Mouse (Mus musculus) cerebellum, postnatal 10 days (tissue): Measurements from ENCODE around the gene Cdc42se1.

ENCODE experiments used
- DNase-seq, 2 experiments: peaks; one replicate each; pipeline ENCODE4 v3.0.0; 2021; ENCODE audit warnings: mixed read lengths in 2 of 2

The Cdc42se1 gene

DNA sequence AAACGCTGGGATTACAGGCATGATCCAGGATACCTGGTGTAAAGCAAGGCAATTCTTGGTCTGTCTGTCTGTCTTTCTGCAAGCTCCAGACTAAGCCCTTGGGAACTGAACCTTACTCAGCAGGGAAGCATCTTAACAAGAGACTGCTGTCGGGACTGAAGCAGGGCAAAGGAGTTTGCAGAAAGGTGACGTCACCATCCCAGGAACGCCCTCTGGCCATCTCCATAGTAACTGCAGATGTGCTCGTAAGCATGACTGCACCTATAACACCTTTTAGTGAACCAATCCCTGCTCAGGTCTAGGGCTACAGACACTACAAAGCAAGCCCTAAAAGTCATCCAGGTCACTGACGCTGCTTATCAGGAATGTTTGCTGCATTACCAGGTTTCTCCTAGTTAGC lies 4.2 kb upstream of the Cdc42se1 start:
- DNase-seq = no peak

DNA sequence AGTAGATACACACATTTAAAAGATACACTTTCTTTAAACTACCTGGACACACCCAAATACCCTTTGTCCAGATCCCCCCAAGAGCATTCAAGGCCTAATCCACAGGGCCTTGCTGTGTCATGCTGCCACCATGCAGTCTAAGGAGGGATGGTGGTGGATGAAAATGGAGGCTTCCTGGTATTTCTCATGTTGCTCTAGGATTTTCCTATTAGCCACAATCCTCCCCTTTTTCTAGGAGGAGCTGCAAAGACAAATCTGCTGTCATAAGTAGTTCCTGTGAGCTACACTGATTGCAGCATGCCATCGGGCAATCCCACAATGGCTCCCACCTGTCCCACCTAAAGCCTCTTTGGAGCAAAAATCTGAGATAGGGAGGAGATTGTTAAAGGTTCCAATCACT lies 1.3 kb upstream of the Cdc42se1 start:
- DNase-seq = peak in 1 of 2 experiments; percentile 40

DNA sequence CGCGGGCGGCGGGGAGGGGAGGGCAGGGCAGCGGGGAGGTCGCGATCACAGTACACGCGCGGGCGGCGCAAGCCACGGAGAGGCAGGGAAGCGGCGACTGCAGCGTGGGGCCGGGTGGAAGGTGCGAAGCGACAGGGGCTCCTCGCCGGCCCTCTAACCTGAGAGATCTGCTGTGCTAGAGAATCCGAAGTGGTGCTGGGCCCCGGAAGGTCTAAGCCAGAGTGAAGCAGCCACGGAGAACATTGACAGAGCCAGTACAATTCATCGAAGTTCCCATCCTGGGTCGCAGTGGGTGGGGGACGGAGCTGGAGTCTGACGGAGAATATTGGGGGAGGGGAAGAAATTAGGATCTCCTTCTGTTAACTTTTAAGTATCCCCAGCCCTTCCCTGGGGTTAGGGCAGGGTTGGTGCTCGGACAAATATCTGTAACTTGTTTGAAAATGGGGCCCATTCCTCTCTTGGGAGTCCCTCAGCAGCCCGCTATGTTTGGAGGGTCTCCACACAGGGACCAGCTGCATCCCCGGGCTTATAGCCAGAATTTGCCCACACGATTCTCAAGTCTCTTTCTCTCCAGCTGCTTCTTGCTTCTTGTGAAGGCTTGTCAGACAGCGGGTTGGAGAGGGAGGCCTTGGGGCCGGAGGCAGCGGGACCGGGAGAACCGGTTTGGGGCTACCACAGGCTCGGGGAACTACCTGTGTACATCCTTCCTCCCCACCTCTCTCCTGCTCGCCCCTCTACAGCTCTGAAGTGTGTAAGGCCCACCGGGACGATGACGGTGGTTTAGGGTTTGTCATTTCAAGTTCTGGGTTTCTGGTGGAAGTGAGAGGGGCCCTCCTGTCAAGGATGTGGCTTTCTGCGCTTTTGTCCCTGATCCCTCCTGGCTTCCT lies 605 bp downstream of the Cdc42se1 start:
- peak; percentile 81 to 82 for DNase-seq

DNA sequence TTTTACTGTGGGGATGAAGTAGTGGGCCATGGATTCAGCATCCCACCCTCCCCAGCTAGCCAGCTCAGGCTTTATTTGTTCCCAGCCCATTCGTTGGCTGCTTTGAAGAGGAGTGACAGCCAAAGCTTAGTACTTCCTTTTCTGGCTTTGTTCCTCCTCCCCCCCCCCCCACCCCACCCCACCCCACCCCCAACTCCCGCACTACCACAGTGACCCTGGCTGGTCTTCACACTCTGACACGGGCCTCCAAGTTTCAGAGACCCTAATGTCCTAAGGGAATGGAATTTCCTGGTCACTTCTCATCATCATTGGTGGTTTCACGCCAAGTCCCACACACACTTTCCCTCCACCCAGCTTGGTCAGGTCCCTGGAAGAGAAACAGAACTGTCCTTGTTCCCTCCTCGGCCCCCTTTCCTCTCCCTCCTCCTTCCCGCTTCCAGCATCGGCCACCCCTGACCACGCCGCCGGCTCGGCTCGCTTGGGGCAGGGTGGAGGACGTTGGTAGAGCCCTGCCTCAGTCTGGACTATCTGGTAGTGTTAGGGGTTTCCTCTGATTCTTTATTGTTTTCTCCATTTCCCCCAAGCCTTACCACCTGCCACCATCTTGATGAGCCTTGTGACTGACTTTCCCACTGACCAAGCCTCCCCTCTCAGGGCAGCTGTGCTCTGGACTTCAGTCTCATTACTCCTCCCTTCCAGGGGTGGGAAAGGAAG lies 1.4 kb downstream of the Cdc42se1 start:
- peak; percentile 49 to 61 for DNase-seq

DNA sequence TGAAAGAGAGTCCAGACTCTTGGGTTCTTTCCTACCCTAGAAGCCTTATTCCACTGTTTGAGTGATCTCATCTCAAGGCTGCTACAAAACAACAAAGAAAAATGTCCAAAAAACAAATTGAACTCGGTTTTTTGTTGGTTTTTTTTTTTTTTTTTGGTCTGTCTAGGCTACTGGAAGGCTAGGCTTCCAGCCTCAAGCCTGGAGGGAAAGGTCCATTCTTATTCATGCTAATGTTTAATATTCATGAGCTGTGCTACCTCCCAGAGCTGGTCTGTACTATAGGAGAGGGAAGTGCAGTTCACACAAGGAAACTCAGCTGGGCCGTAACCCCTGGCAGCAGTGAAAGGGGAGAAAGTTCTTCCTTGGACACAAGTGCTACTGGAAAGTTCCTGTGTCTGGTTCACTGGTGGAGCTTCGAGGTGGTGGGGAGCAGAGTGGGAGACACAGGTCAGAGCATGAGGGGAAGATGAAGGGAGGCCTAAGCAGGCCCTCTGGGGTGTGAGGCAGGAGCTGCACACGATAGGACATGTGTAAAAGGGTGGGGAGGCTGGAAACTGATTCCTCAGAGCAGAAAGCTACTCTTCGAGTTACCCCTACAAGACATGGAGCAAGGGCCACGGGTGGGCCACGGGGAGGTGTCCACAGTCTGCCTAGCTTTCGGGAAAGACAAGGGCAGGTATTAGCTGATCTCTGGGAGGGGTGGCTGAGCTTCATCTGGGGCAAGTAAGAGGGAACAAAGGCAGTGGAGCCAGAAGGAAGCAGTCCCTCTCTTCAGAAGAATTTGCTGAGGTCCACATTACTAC lies 2.2 kb downstream of the Cdc42se1 start:
- DNase-seq = no peak

DNA sequence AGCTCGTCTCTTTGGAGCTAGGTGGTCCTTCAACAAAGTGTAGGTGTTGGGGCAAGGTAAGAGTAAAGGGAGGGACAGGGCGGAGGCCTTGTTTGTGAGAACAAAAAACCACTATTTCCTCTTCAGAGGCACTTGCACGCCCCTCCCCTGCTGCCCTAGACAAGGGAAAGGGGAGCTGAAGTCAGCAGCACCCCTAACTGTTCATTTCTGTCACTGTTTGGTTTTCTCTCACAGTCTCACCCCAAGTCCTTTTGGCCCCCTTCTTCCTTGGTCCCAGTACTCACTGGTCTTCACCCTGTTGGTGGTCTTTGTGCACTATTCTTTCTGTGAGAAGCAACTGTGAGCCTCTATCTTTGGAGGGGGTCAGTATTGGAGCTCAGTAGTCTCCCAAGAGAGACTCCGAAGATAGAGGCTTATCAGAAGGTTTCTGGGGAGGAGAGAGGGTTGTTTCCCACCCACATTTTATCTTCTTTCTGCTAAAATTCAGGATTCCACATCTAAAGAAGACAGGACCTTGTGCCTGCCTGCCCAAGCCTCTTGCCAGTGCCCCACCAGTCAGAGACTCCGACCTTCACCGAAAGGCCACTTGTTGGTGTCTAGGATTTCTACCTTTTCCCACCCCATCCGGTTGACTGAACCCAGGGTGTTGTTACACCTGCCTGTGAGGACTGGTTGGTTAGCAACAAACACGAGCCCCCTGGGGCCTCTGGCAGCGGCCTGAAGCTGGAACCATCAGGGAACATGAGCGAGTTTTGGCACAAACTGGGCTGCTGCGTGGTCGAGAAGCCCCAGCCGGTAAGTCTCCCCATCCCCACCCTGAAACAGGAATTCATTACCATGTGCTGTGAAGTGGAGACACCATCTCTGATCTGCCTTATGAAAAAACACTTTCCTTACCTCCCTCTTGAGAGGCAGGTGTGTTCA lies 3.0 kb downstream of the Cdc42se1 start, which contains the start of gene Mllt11:
Mllt11 (minus strand) TSS at position 874 of the 924 bp plus-strand sequence.
- peak; percentile 32 to 36 for DNase-seq

DNA sequence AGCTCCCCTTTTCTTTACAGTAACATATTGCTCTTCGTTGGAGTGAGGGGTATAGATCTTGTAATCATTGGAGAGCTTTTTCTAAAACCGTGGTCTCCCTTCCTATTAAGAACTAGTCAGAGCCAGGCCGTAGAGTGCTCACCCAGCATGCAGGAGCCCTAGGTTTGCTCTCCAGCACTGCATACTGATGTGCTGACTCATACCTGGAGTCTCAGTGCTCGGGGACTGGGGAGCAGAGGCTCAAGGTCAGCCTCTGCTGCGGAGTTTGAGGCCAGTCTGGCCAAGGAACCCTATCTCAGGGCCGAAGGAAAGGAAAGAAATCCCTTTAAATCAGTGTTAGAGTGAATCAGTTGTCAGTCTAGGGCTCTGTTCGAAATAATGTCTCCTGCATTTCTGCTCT lies 4.2 kb downstream of the Cdc42se1 start:
- no peak for DNase-seq

DNA sequence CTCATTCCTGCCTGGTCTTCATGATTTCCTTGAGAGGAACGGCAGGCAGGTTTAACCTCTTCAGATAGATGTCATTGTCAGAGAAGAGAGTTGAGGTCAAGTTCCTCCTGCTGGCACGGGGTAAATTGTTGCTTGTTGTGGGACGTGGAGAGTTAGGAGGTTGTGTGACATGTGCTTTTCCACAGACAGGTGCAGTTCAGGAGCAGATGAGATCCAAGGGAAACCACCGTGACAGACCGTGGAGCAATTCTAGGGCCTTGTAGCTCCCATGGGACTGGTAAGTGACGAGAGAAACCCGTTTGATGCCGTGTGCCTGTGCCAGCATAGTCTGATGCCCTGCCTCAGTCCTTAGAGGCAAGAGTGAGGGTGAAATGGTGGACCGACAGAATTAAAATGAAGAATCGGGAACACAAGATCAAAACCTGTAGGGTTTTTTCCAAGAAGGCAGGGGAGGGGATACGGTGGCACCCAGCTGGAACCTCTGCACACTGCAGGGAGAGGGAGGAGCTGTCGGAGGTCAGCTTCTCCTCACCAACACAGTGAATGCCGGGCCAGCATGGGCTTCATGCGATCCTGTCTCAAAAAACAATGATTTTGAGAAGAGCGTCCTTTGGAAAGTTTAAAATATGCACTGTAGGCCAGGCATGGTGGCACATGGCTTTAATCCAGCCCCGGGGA lies 4.9 kb downstream of the Cdc42se1 start:
- DNase-seq = no peak

DNA sequence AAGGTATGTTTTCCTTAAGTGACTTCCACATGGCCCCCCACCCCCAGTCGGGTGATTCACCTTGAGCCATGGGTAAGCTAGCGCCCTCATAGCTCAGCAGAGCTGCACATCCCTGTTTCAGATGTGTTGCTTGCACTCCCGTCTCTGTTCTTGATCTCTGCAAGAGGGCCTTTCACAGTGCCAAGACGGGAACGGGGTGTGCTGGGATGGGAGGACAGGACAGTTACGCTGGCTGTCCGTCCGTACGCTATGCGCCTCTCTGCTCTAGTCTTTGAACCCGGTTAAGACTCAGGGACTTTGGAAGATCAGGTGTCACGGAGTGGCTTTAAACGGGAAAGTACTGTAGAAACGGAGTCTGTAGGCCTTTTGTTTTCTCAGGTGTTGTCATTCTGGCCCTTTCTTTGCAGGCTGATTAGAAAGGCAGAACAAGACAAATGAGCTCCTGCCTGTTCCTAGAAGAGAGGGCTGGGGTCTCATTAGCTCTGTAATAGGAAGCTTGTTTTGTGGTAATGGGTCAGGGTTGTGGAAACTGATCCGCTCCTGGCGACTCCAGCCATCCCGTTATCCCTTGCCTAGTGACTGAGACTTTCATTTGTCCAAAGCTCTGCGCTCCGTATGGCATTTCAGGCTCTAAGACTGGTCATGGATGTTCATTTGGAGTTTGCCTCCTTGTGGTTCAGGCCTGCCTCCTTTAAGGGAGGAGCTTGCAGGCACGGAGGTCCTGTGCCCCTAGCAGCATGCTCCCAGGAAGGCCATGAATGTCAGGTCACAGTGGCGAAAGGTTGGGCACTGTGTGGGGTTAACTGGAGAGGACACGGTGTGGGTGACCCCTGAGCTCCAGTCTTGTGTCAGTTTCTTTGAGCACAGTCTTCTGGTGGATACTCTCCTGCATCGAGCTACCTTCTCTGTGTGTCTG lies 7.1 kb downstream of the Cdc42se1 start:
- DNase-seq = no peak

DNA sequence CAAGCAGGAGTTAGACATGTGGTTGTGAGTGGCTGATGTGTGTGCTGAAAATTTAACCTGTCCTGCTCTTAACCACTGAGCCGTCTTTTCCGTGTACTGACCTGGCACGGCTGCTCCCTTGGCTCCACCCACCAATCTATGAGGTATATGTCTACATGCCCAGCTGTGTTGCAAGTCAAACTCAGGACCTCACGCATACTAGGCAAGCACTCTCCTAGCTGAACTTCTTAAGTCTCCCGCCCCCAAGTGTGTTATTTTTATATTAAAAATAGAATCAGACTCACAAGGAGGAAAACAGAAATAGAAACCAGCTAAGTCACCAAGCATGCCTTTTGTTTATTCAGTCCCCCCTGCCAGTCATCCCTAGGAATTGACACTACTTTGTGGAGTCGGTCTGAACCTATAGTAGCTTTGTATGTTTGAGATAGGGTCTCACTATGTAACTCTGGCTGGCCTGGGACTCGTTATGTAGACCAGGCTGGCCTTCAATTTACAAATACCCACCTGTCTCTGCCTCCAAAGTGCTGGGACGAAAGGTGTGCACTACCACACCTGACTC lies 9.1 kb downstream of the Cdc42se1 start:
- DNase-seq = no peak

DNA sequence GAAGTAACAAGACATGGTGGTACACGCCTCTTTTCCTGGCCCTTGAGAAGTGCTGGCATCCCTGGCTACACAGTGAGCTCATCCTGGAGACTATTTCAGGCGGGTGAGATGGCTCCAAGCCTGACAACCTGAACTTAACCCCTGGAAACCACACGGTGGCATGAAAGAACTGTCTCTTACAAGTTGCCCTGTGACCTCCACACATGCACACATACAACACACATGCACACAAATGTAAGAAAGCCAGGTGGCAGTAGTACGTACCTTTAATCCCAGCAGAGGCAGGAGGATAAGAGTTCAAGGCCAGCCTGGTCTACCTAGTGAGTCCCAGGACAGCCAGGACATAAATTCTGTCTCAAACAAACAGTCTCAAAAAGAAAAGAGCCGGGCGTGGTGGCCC lies 10.5 kb downstream of the Cdc42se1 start:
- no peak for DNase-seq

DNA sequence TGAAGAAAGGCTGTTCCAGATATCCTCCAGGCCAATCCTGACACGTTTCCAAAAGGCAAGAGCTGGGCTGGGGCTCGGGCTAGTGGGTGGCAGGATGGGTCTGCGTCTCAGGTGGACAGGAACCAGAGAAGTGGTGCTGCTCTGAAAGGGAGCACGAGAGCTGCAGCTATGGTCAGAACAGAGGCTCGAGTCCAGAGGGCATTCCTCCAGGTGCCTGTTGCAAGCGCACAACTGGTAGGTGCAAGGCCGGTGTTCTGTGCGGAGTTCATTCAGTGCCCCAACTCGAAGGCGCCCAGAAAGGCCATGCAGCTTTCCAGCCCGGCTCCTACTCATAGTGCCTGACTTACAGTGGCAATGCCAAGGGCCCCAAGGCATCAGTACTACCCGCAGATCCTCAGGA lies 11.4 kb downstream of the Cdc42se1 start:
- no peak for DNase-seq

DNA sequence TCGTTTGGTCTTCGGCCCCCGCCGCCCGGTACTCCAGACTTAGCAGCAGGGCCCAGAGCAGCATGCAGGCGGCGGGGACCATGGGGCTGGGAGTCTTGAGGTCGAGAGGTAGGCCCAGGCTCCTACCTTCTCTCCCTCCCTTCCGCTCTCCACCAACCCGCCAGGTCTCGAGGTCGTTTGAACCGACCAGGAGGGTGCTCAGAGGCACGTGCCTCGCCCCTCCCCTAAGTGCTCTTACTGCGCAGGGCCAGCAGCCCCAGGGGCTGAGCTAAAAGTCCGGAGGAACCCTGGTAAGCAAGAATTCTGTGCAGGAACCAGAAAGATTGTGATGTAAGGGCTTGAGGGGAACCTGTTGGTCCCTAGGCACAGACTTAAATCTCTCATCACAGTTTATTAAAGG lies 12.4 kb downstream of the Cdc42se1 start:
- no peak for DNase-seq

DNA sequence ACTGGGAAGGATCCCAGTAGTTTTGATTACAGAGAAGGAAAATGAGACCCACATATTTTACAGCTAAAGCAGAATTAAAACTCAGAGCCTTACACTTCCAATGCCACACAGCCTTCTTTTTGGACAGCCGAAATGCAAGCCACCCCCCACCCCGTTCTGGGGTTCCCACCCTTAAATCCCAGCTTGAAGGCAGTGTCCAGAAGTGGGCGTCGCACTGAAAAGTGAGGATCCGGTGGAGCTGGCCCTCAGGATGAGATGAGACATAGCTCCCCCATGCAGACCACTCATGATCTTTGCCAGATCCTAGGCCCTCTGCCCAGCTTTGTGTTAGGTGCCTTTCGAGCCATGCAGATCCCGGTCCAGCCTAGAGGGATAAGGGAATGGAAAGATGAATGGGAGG lies 13.0 kb downstream of the Cdc42se1 start, which contains the start of gene Gm128:
Gm128 (minus strand) TSS at position 101 of the 400 bp plus-strand sequence.
- no peak for DNase-seq

DNA sequence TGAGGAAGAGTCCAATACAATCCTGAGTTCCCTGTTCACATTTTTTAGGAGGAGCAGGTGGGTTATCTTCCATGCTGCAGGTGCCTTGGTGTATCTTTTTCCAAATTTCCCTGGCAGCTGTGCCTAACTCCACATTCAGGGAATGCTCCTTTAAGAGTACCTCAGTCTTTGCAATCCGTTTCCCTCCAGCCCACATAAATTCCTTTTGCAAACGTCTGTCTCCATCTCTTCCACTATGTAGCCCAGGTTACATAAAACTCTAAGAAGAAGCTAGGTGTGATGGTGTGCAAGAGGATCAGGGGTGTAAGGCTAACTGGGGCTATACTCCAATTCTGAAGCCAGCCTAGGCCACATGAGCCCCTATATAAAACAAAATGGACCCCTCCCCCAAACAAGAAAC lies 14.6 kb downstream of the Cdc42se1 start:
- DNase-seq = no peak

DNA sequence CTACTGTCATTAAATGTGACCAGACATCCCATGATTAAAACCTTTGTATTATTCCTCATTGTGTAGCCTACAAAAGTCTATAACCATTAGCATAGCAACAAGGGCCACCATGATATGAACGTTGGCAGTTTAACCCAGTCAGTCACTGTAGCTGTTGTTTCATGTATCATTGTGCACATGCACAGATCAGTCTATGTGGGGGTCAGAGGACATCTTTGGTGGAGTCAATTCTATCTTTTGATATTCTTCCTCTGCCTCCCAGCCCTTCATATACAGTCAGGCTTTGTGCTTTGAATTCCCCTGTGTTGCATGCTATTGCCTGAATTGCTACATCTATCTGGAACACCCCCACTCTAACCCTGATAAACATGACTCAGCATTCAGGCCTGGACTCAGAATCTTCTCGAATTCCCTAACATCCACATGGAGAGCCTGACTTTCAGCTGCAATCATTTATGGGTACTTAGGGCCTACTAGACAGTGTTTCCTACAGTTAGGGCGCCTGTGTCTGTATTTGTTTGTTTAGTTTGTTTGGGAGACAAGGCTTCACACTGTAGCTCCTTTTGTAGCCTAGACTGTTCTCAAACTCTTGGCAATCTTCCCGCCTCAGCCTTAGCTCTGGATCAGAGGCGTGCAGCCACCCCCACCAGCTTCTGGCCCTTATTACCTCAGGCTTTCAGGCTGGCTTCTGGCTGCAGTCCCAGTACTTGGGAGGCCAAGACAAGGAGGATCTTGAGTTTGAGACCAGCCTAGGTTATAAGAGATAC lies 18.1 kb downstream of the Cdc42se1 start:
- peak; percentile 76 to 78 for DNase-seq

DNA sequence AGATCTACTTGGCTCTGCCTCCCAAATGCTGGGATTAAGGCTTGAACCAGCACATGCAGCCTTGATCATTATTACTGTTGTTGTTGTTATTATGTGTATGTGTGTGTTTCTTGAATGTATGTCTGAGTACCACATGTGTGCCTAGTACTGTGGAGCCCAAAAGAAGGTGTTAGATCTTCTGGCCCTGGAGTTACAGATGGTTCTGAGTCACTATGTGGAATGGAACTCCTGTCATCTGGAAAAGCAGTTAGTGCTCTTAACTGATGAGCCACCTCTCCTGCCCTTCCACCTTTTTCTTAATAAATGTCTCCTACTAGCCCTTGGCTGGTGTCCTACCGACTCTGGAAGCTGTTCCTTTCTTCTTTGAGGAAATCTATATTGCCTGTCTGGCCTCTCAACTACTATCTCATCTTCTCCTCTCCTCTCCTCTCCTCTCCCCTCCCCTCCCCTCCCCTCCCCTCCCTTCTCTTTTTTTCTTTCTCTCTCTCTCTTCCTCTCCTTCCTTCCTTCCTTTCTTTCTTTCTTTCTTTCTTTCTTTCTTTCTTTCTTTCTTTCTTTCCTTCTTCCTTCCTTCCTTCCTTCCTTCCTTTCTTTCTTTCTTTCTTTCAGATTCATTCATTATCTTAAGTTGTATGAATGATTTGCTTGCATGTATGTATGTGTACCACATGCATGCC lies 19.3 kb downstream of the Cdc42se1 start:
- DNase-seq = no peak

DNA sequence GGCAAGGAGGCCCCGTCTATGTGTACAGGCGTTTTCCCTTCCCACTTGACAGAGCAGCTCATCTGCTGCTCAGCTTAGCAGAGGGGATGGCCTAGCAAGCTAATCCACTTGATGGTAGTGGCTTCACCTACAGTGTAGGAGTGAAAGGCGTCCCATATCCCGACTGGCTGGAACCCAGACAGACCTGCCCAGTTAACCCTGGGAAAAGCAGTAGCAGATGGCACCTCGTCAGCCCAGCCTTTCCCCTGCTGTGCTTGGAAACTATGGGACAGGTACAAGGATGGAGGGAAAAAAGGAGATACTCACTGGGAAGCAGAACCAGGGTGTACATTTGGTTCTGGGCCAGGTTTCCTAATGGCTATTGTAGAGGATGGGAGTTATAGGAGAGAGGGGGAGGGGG lies 21.8 kb downstream of the Cdc42se1 start:
- DNase-seq = peak; percentile 61 to 63
